Mouse (Mus musculus) 3134 (cell line): Measurements from ENCODE around the gene A830005F24Rik.
"Not testable (repeated sequence)": the region's sequence is repeated elsewhere in the genome, so short reads cannot be mapped to it uniquely, and the experiment has no call there.

Experiments used
- DNase-seq: peaks from one replicate; pipeline ENCODE4 v3.0.0-alpha.2; 2011; ENCODE audit warnings: low spot score; ENCODE audit not compliant: insufficient read length; ENCODE audit errors: extremely low read depth

The A830005F24Rik gene

DNA sequence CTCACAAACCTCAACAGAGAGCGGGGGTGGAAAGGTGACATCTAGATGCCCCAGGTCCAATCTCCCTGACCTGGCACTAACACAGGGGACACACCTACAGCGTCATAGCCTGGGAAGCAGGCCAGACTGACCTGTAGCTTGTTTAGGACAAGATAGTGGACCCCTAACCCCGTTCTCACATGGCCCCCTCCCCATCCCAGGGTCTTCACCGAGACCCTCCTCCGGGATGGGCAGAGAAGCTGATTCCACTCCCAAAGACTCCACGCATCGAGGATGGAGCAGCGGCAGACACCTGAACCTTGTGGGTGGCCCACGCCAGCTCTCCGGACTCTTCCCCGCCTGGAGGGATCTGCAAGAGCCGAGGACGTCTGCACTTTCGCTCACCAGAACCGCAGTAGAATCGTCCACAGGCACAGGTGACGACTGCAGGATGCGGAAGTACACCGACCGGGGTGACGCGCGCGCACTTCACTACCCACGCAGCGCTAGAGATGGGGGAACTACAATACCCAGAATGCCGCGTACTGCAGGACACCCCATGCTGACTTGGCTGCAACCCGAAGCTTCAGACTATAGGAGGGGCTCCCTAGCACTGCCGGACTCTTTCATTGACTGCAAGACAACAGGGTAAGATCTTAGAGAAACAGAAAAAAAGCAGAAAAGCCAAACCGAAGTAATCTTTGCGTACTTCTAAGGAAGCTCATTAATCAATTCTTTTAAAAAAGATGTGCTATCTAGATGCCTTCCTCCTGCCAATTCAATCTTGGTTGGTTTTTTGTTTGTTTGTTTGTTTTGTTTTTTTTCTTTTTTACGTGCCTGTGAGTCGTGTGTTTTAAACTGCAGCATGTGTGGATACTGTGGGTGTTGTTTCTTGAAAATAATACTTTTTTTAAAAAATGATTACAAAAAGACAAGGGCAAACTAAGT, at the start of gene A830005F24Rik, which contains the start of gene Zfp169:
Gene A830005F24Rik, plus strand, starts transcription at position 568 of the 927 bp plus-strand sequence.
Gene Zfp169, minus strand, starts transcription at position 449 of the 927 bp plus-strand sequence.
- DNase-seq: peak; percentile 81

GRCm38 (mm10) chr13:48464170-48464569, 49.2 kb upstream of the A830005F24Rik start:
- no peak for DNase-seq

DNA sequence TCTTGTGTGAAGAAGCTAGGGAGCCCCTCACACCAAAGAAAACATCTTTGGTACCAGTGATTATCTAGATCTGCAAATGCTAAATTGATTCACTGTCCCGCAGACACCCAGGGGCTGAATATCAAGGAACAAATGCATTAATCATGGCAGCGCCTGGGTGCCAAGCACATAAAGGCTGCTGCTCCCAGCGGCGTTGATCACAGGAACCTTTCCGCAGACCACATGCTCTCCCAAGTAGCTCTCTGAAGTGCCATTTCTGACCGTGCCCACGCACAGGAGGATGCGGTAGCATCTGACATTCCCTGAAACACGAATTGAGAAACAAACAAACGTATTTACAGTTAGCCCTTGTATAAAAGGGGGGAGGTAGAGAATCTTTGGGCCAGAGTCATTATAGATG, 47.2 kb upstream of the A830005F24Rik start:
- no peak for DNase-seq

GRCm38 (mm10) chr13:48468656-48469180, 44.7 kb upstream of the A830005F24Rik start:
- no peak for DNase-seq

- no peak for DNase-seq
These were observed 29.8 kb upstream of the A830005F24Rik start for GRCm38 (mm10) chr13:48483606-48484005.

DNA sequence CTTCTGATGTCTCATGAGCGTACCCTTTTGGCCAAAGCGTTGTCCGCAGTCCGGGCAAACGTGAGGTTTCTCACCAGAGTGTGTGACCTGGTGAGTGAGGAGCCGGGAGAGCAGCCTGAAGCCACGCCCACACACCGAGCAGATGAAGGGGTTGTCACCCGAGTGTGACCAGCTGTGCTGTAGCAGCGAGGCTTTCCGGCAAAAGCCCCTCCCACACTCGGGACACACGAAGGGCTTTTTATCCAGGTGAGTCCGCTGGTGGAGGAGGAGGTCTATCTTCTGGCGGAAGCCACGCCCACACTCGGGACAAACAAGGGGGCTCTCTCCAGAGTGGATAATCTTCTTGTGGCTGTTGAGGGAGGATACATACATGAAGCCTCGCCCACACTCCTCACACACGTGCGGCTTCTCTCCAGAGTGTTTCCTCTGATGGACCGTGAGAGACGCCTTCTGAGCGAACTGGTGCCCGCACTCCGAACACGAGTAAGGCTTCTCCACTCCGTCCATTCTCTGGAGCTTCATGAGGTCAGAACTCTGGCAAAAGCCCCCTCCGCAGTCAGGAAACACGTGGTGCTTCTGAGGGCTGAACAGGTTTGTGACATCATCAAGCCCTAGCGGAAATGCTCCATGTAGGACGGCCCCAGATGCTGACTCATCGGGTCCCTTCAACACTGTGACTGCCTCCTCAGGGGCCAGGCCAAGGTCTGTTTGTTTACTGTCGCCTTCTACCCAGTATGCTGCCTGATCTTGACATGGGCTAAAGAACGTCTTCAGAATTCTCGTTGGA, 22.8 kb upstream of the A830005F24Rik start:
- DNase-seq: no peak

DNA sequence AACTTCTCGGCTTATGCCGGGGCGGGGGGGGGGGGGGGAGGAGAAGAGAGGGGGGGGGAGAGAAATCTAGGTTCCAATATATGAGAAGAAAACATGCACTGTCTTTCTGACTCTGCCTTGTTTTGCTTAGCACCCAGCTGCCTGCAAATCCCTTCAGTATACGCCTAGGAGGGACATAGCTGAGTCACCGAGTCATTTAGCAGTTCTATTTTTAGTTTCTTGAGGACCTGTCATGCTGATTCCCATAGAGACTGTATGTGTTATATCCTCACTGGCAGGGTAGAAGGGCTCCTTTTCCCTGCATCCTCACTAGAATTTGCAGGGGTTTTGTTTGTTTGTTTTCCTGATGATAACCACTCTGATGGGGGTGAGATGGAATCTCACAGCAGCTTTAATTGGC, 20.2 kb upstream of the A830005F24Rik start:
- DNase-seq: peak; percentile 55

- no peak for DNase-seq
These were observed 15.6 kb upstream of the A830005F24Rik start for GRCm38 (mm10) chr13:48497693-48498221.

GRCm38 (mm10) chr13:48498676-48499075, 14.7 kb upstream of the A830005F24Rik start:
- no peak for DNase-seq

DNA sequence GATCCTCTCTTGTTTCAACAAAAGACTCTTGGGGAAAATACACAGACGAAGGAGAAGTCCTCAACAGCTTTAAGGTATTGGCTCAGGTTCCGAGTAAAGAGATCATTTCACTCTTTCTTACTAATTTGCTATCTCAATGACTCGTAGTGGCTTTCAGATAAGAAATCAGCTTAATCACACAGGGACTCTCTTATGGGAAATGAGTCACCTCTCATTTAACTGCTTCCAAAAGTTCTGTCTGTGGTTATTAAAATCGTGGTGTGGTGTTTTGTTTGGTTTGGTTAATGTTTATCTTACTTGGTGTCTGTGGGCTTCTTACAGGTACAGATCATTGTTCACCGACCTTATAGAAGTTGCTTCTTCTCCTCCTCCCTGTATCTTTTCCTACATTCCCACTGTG, 10.9 kb upstream of the A830005F24Rik start:
- no peak for DNase-seq

GRCm38 (mm10) chr13:48508661-48509060, 4.7 kb upstream of the A830005F24Rik start:
- no peak for DNase-seq

GRCm38 (mm10) chr13:48515861-48516260, 2.5 kb downstream of the A830005F24Rik start:
- DNase-seq: no peak

GRCm38 (mm10) chr13:48519122-48519521, 5.8 kb downstream of the A830005F24Rik start:
- not testable (repeated sequence) for DNase-seq

DNA sequence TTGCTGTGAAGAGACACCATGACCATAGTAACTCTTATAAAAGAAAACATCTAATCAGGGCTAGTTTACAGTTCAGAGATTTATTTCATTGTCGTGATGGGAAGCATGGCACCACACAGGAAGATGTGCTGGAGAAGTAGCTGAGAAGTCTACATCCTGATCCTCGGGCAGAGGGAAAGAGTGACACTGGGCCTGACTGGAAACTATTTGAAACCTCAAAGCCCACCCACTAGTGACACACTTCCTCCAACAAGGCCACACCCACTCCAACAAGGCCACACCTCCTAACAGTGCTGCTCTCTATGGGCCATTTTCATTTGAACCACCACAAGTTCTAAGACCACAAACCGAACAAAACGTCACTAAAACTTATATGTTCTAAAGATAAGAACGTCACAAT, 12.4 kb downstream of the A830005F24Rik start:
- no peak for DNase-seq

DNA sequence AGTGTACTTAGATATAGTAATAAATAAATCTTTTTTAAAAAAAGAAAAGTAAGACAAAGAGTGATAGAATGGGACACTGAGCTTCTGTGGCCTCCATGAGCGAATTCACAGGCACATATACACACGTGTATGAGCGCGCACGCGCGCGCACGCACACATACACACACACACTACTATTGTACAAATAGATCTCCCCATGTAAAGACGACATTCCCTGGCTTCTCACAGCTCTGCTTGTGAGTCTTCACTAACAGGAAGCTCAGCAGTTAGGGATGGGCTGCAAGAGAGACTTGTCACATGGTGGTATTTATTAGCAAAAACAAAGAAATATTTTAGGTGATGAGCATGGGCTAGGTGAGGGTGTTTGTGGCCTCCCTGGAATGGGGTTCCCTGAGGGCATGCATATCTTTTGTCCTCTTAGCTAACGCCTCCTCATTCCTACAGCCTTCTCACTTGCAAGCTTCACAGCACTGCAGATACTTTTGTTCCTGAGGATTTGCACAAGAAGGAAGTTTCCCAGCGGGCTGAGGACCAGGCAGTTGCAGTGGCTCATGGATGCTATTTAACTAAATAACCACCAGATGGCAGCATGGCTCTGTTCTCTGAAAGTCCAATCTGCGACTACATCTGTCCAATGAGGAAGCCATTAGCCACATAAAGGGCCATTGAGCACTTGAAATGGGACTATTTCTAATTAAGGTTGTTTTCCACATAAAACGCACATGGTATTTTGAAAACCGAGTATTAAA, 14.9 kb downstream of the A830005F24Rik start:
- no peak for DNase-seq

DNA sequence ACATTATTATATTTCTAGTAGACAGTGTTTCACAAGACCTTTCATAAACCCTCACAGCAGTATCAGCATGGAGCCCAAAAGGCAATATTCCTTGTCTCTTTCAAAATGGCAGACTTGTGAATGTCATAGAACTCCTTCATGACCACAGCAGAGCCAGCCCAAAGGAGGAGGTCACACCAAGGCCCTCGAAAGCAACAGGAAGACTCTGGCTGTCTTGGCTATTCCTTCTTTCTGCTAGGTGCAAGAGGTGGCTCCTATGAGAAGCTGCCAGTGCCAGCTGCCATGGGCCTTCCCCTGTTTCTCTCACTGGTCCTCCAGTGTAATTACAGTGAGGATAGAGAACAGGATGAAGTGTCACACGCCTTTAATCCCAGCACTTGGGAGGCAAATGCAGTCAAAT, 15.7 kb downstream of the A830005F24Rik start:
- no peak for DNase-seq

- DNase-seq: no peak
These were observed 17.3 kb downstream of the A830005F24Rik start for GRCm38 (mm10) chr13:48530685-48531084.

- DNase-seq: no peak
These were observed 18.1 kb downstream of the A830005F24Rik start for GRCm38 (mm10) chr13:48531448-48531847.

DNA sequence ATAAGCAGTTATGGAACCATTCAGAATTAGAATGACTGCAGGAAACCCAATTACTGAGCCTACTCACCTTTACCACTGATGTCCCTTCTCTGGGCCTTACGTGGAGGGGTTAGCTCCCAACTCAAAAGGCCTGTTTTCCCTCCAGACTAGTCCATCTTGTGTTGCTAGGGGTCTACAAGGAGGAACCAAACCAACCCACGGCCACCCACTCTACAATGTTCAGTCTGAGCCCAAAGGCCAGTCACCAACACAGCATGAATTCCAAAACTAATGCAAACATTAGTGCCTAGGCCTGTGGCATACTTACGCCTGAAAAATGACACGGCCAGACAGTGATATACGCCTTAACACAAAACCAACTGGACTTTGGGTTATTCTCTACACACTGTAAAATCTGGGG, 20.1 kb downstream of the A830005F24Rik start:
- no peak for DNase-seq

GRCm38 (mm10) chr13:48540488-48540887, 27.1 kb downstream of the A830005F24Rik start:
- no peak for DNase-seq
